Mouse (Mus musculus) kidney, embryonic 14.5 days (tissue): ENCODE data around the gene Mtrex. TPM values are rescaled to one million over a fixed set of nuclear protein-coding genes. Genes with fewer than 3 reads are reported as not detected.

Experiments
- ATAC-seq: fragments of 200-750 bp; cut with Nextera tagmentation; 2 replicates; pipeline ENCODE4 v1.8.0; 2017; ENCODE audit warnings: moderate number of reproducible peaks, mild to moderate bottlenecking, moderate TSS enrichment, moderate library complexity; ENCODE audit not compliant: low FRiP score, low TSS enrichment
- H3K27ac ChIP-seq: fragments of 300-500 bp; sonication (generic); 2 replicates; pipeline ENCODE4 v1.5.1; 2014; ENCODE audit warnings: low read depth, mild to moderate bottlenecking, low read length, moderate library complexity, mixed read lengths
- H3K27me3 ChIP-seq: fragments of 300-500 bp; sonication (generic); 2 replicates; pipeline ENCODE4 v1.6.1; 2014; ENCODE audit warnings: mild to moderate bottlenecking, low read length; ENCODE audit not compliant: control insufficient read depth, insufficient read depth
- H3K36me3 ChIP-seq: fragments of 300-500 bp; sonication (generic); 2 replicates; pipeline ENCODE4 v1.6.1; 2014; ENCODE audit warnings: low read length, mixed read lengths; ENCODE audit not compliant: control insufficient read depth, insufficient read depth
- H3K4me1 ChIP-seq: fragments of 300-500 bp; sonication (generic); 2 replicates; pipeline ENCODE4 v1.6.1; 2014; ENCODE audit warnings: low read length, mixed read lengths; ENCODE audit not compliant: control insufficient read depth, insufficient read depth
- H3K4me2 ChIP-seq: fragments of 300-500 bp; sonication (generic); replicated peaks from 2 replicates; pipeline ENCODE4 v1.6.1; 2014; ENCODE audit warnings: low read depth, mild to moderate bottlenecking, low read length
- H3K4me3 ChIP-seq: fragments of 300-500 bp; sonication (generic); 2 replicates; pipeline ENCODE4 v1.5.1; 2014; ENCODE audit warnings: mild to moderate bottlenecking, low read length
- H3K9ac ChIP-seq: fragments of 300-500 bp; sonication (generic); 2 replicates; pipeline ENCODE4 v1.6.1; 2014; ENCODE audit warnings: low read depth, mild to moderate bottlenecking, low read length, moderate library complexity
- H3K9me3 ChIP-seq: fragments of 300-500 bp; sonication (generic); 2 replicates; pipeline ENCODE4 v1.6.1; 2016; ENCODE audit warnings: low read length; ENCODE audit not compliant: control insufficient read depth
- WGBS: fragments of 180-500 bp; shearing (Covaris S2); extraction: QIAGEN DNeasy Blood & Tissue Kit; methylation state at CpG from one replicate; pipeline ENCODE4 v1.1.7; 2014; 5-methylcytosine and 5-hydroxymethylcytosine counted together
- polyA plus RNA-seq: library from polyadenylated mRNA; unstranded; fragments of >200 nt; fragmentation: Nextera tagmentation; extraction: Ambion mirVana; gene quantifications from 2 replicates; pipeline ENCODE4 v1.2.1, GENCODE M21; 2014

Gene Mtrex
- polyA plus RNA-seq, 1 experiment from 2014 or later, result 86.4 TPM

- H3K4me2 ChIP-seq, result no peak overlapping the region
Measured at GRCm38 (mm10) chr13:112938130-112938529, 10.9 kb upstream of the Mtrex start.

GRCm38 (mm10) chr13:112928038-112928668 is 955 bp upstream of the Mtrex start:
- H3K4me3 ChIP-seq, result peak overlapping the region; percentile 83
- H3K4me1 ChIP-seq, result peaks cover 8% of the 10 kb centered on the region
- 6% methylated on average over 8 of the region's 8 CpGs for WGBS
- no peaks in the 10 kb centered on the region for H3K27me3 ChIP-seq
- H3K27ac ChIP-seq, result peak overlapping the region; percentile 83
- H3K4me2 ChIP-seq, result peak overlapping the region; percentile 71
- H3K9ac ChIP-seq, result peak overlapping the region; percentile 79
- H3K9me3 ChIP-seq, result no peaks in the 10 kb centered on the region
- H3K36me3 ChIP-seq, result peaks cover 21% of the 10 kb centered on the region; the same call in 1 of the 2 replicates
- no peak for ATAC-seq

More at GRCm38 (mm10) chr13:112938130-112938529, 10.9 kb upstream of the Mtrex start:
- Histone ChIP-seq H3K9ac (no peak overlapping the region), H3K27me3 (no peaks in the 10 kb centered on the region), H3K9me3 (no peaks in the 10 kb centered on the region), H3K36me3 (peaks cover 47% of the 10 kb centered on the region), H3K4me3 (no peak overlapping the region), H3K4me1 (no peaks in the 10 kb centered on the region), H3K27ac (no peak overlapping the region)
- 79% methylated on average over 8 of the region's 8 CpGs for WGBS
- ATAC-seq, result no peak

- H3K9ac ChIP-seq, result peak overlapping the region; percentile 79
- no peak for ATAC-seq
- 0% methylated on average over 19 of the region's 19 CpGs for WGBS
Measured at GRCm38 (mm10) chr13:112926796-112927195, 402 bp downstream of the Mtrex start.

GRCm38 (mm10) chr13:112925976-112926375 is 1.2 kb downstream of the Mtrex start:
- H3K27ac ChIP-seq, result no peak overlapping the region
- WGBS, result 66% methylated on average over 4 of the region's 4 CpGs
- H3K9ac ChIP-seq, result peak overlapping the region; percentile 79
- no peaks in the 10 kb centered on the region for H3K9me3 ChIP-seq
- H3K4me3 ChIP-seq, result peak overlapping the region; percentile 83
- peak overlapping the region; percentile 65 for H3K4me2 ChIP-seq
- H3K36me3 ChIP-seq, result peaks cover 12% of the 10 kb centered on the region; the same call in 1 of the 2 replicates
- H3K27me3 ChIP-seq, result no peaks in the 10 kb centered on the region
- no peak for ATAC-seq
- peaks cover 8% of the 10 kb centered on the region for H3K4me1 ChIP-seq

More at GRCm38 (mm10) chr13:112926796-112927195, 402 bp downstream of the Mtrex start:
- Histone ChIP-seq H3K4me3 (peak overlapping the region; percentile 83), H3K4me2 (peak overlapping the region; percentile 65), H3K4me1 (peaks cover 8% of the 10 kb centered on the region), H3K27me3 (no peaks in the 10 kb centered on the region), H3K27ac (peak overlapping the region; percentile 83), H3K36me3 (peaks cover 12% of the 10 kb centered on the region; the same call in 1 of the 2 replicates), H3K9me3 (no peaks in the 10 kb centered on the region)

GRCm38 (mm10) chr13:112925266-112925665 is 1.9 kb downstream of the Mtrex start:
- Histone ChIP-seq H3K27ac (no peak overlapping the region), H3K4me3 (no peak overlapping the region), H3K4me2 (no peak overlapping the region), H3K36me3 (peaks cover 9% of the 10 kb centered on the region; the same call in 1 of the 2 replicates), H3K4me1 (peaks cover 8% of the 10 kb centered on the region), H3K9me3 (no peaks in the 10 kb centered on the region), H3K9ac (no peak overlapping the region), H3K27me3 (no peaks in the 10 kb centered on the region)
- no peak for ATAC-seq
- WGBS, result 63% methylated on average over 6 of the region's 6 CpGs

- ATAC-seq, result no peak
- Histone ChIP-seq H3K36me3 (peaks cover 42% of the 10 kb centered on the region), H3K27ac (no peak overlapping the region)
Measured at GRCm38 (mm10) chr13:112920906-112921305, 6.3 kb downstream of the Mtrex start.

GRCm38 (mm10) chr13:112919141-112919865 is 7.9 kb downstream of the Mtrex start:
- Histone ChIP-seq H3K9me3 (no peaks in the 10 kb centered on the region), H3K27ac (no peak overlapping the region), H3K27me3 (no peaks in the 10 kb centered on the region), H3K4me3 (no peak overlapping the region), H3K4me2 (no peak overlapping the region), H3K4me1 (no peaks in the 10 kb centered on the region), H3K36me3 (peaks cover 47% of the 10 kb centered on the region), H3K9ac (no peak overlapping the region)
- WGBS, result 82% methylated on average over 4 of the region's 4 CpGs
- no peak for ATAC-seq

More at GRCm38 (mm10) chr13:112920906-112921305, 6.3 kb downstream of the Mtrex start:
- no peaks in the 10 kb centered on the region for H3K27me3 ChIP-seq
- H3K9ac ChIP-seq, result no peak overlapping the region
- H3K4me2 ChIP-seq, result no peak overlapping the region
- H3K4me3 ChIP-seq, result no peak overlapping the region
- 83% methylated on average over 3 of the region's 3 CpGs for WGBS
- H3K9me3 ChIP-seq, result no peaks in the 10 kb centered on the region
- H3K4me1 ChIP-seq, result peaks cover 4% of the 10 kb centered on the region

GRCm38 (mm10) chr13:112910434-112910833 is 16.8 kb downstream of the Mtrex start:
- WGBS, result 89% methylated on average over 4 of the region's 4 CpGs
- Histone ChIP-seq H3K9ac (no peak overlapping the region), H3K9me3 (no peaks in the 10 kb centered on the region), H3K4me3 (no peak overlapping the region), H3K4me1 (no peaks in the 10 kb centered on the region), H3K4me2 (no peak overlapping the region), H3K36me3 (peaks cover 53% of the 10 kb centered on the region), H3K27me3 (no peaks in the 10 kb centered on the region), H3K27ac (no peak overlapping the region)
- no peak for ATAC-seq

GRCm38 (mm10) chr13:112909663-112910062 is 17.5 kb downstream of the Mtrex start:
- WGBS, result 64% methylated on average over 4 of the region's 4 CpGs
- H3K4me3 ChIP-seq, result no peak overlapping the region
- H3K36me3 ChIP-seq, result peaks cover 58% of the 10 kb centered on the region
- no peak for ATAC-seq
- H3K27me3 ChIP-seq, result no peaks in the 10 kb centered on the region
- H3K4me2 ChIP-seq, result no peak overlapping the region
- no peaks in the 10 kb centered on the region for H3K9me3 ChIP-seq
- no peak overlapping the region for H3K27ac ChIP-seq
- H3K4me1 ChIP-seq, result no peaks in the 10 kb centered on the region
- no peak overlapping the region for H3K9ac ChIP-seq
